ENCODE assay signal across 8 mouse cellular contexts in genomic region chr13:112288225-112289178, GRCm38 (mm10). TPM values are rescaled to one million over a fixed set of nuclear protein-coding genes. Genes with fewer than 3 reads are reported as not detected.
A peak's percentile ranks its signal among the peaks of the same experiment; 100 is the strongest.
DNase-seq lines count a peak whose midpoint lies in the region; ATAC-seq and TF ChIP-seq lines count a peak whose summit lies in the region.

TSS of gene Ankrd55 (plus strand) at chr13:112288451.

- DNase-seq in CH12.LX (ENCODE audit: extremely low read depth): peak; percentile 77
- peak; percentile 90 for DNase-seq in forebrain, embryonic 14.5 days (ENCODE audit: low spot score)
- DNase-seq in layer of hippocampus, postnatal 25 days (ENCODE audit: extremely low spot score in 1 of 2, low spot score in 1 of 2): peak; percentile 29 to 43
- peak; percentile 70 for DNase-seq in lung, postnatal 0 days (ENCODE audit: low spot score)
- peak; percentile 83 for DNase-seq in retina, postnatal 1 day
- peak; percentile 18 for DNase-seq in urinary bladder, postnatal 25 days (ENCODE audit: low spot score)

- no peaks in the 10 kb centered on the region for H3K27me3 ChIP-seq in CH12.LX (replicated peaks)
- H3K27me3 ChIP-seq in forebrain, embryonic 14.5 days (replicated peaks; ENCODE audit: control insufficient read depth, insufficient read depth, low read length): no peaks in the 10 kb centered on the region
- no peaks in the 10 kb centered on the region for H3K27me3 ChIP-seq in hindbrain, embryonic 16.5 days (replicated peaks; ENCODE audit: control insufficient read depth, insufficient read depth, low read length)
- H3K27me3 ChIP-seq in lung, postnatal 0 days (replicated peaks; ENCODE audit: insufficient read depth, low read length): no peaks in the 10 kb centered on the region

- H3K4me2 ChIP-seq in CH12.LX (ENCODE audit: insufficient read depth, low read depth, poor library complexity, severe bottlenecking): peak within 1 kb of the TSS; percentile 96
- peak within 1 kb of the TSS; percentile 55 for H3K4me2 ChIP-seq in forebrain, embryonic 14.5 days (ENCODE audit: low read length)
- H3K4me2 ChIP-seq in hindbrain, embryonic 16.5 days (ENCODE audit: low read length): peak within 1 kb of the TSS; percentile 58
- peak within 1 kb of the TSS; percentile 37 for H3K4me2 ChIP-seq in lung, postnatal 0 days (replicated peaks; ENCODE audit: low read depth, low read length)

- no peaks in the 10 kb centered on the region for H3K36me3 ChIP-seq in CH12.LX (replicated peaks in 1 of 2; ENCODE audit: control insufficient read depth in 1 of 2, insufficient read depth in 1 of 2, low read length in 1 of 2)
- H3K36me3 ChIP-seq in forebrain, embryonic 14.5 days (ENCODE audit: control insufficient read depth, insufficient read depth, low read length): no peaks in the 10 kb centered on the region
- H3K36me3 ChIP-seq in hindbrain, embryonic 16.5 days (ENCODE audit: control insufficient read depth, insufficient read depth, low read length): no peaks in the 10 kb centered on the region
- H3K36me3 ChIP-seq in lung, postnatal 0 days (ENCODE audit: insufficient read depth, low read length): no peaks in the 10 kb centered on the region

- peak; percentile 20; the same call in 1 of the 2 replicates for TF ChIP-seq EP300 in CH12.LX (IDR thresholded peaks at IDR 0.05; ENCODE audit: low read length)
- no peak for TF ChIP-seq EP300 in lung, postnatal 0 days (IDR thresholded peaks at IDR 0.05)

- ATAC-seq in cerebellum, adult (ENCODE audit: insufficient number of reproducible peaks, low FRiP score, low TSS enrichment): peak; percentile 79
- ATAC-seq in forebrain, embryonic 14.5 days: peak; percentile 94
- ATAC-seq in hindbrain, embryonic 16.5 days: peak; percentile 95
- ATAC-seq in lung, postnatal 0 days: peak; percentile 85

- in situ Hi-C loops in CH12.LX (cut with MboI; ENCODE audit: low pct_ligation_motif_present, low pct_unique_long_range_greater_than_20kb, low sequenced_read_pairs): loop anchor here (25.0 kb wide), 2 partner anchors 599 to 749 kb away; partner anchors contain the start of genes Cdc20b and Gpx8

- peak; percentile 16; the same call in 1 of the 2 replicates for TF ChIP-seq POLR2A in CH12.LX (IDR thresholded peaks at IDR 0.05; ENCODE audit: low read depth, low read length)

- H3K9ac ChIP-seq in CH12.LX (ENCODE audit: insufficient read depth, low read depth): peak within 1 kb of the TSS; percentile 98
- H3K9ac ChIP-seq in forebrain, embryonic 14.5 days (ENCODE audit: low read length): peak within 1 kb of the TSS; percentile 22
- peak within 1 kb of the TSS; percentile 58 for H3K9ac ChIP-seq in hindbrain, embryonic 16.5 days (ENCODE audit: low read depth, low read length)
- no peak within 1 kb of the TSS for H3K9ac ChIP-seq in lung, postnatal 0 days (replicated peaks; ENCODE audit: low read depth)

- H3K4me3 ChIP-seq in CH12.LX (replicated peaks in 1 of 3; ENCODE audit: low read depth in 2 of 3, low read length in 2 of 3, poor library complexity in 1 of 3): peak within 1 kb of the TSS; percentile 54 to 68 (median 57)
- peak within 1 kb of the TSS; percentile 22 for H3K4me3 ChIP-seq in forebrain, embryonic 14.5 days (ENCODE audit: low read depth, low read length)
- peak within 1 kb of the TSS; percentile 42 for H3K4me3 ChIP-seq in hindbrain, embryonic 16.5 days (ENCODE audit: low read length)
- peak within 1 kb of the TSS; percentile 19 for H3K4me3 ChIP-seq in lung, postnatal 0 days (ENCODE audit: low read depth, low read length)

- dilution Hi-C loops in CH12.LX (cut with MboI; ENCODE audit: extremely low pct_ligation_motif_present, extremely low pct_unique_long_range_greater_than_20kb, low sequenced_read_pairs): no loop called here

- no peaks in the 10 kb centered on the region for H3K79me2 ChIP-seq in CH12.LX (replicated peaks; ENCODE audit: control insufficient read depth, extremely low read depth, insufficient read depth, poor library complexity, severe bottlenecking)

- TF ChIP-seq CTCF in CH12.LX (conservative IDR thresholded peaks at IDR 0.05 in 1 of 2, IDR thresholded peaks at IDR 0.05 in 1 of 2; ENCODE audit: low read depth in 2 of 2, low read length in 2 of 2): no peak
- no peak for TF ChIP-seq CTCF in lung, postnatal 0 days (IDR thresholded peaks at IDR 0.05)

- peak within 1 kb of the TSS; percentile 97 for H3K27ac ChIP-seq in CH12.LX (ENCODE audit: insufficient read depth, low read depth)
- peak within 1 kb of the TSS; percentile 71; the same call in 1 of the 2 replicates for H3K27ac ChIP-seq in forebrain, embryonic 14.5 days (ENCODE audit: low read depth, low read length)
- peak within 1 kb of the TSS; percentile 80 for H3K27ac ChIP-seq in hindbrain, embryonic 16.5 days (ENCODE audit: low read depth, low read length)
- H3K27ac ChIP-seq in lung, postnatal 0 days (ENCODE audit: low read length): no peak within 1 kb of the TSS

- 24% methylated on average over 22 of the region's 22 CpGs for WGBS in forebrain, embryonic 14.5 days
- 17% methylated on average over 22 of the region's 22 CpGs for WGBS in hindbrain, embryonic 16.5 days
- whole genome bisulfite sequencing in lung, postnatal 0 days: 10% methylated on average over 22 of the region's 22 CpGs

- TF ChIP-seq RAD21 in CH12.LX (IDR thresholded peaks at IDR 0.05; ENCODE audit: low read depth, low read length): no peak

- H3K9me3 ChIP-seq in CH12.LX (replicated peaks; ENCODE audit: low read length): peaks cover 8% of the 10 kb centered on the region
- no peaks in the 10 kb centered on the region for H3K9me3 ChIP-seq in forebrain, embryonic 14.5 days (replicated peaks; ENCODE audit: control insufficient read depth, low read length)
- H3K9me3 ChIP-seq in hindbrain, embryonic 16.5 days (ENCODE audit: control insufficient read depth, low read length): peaks cover 2% of the 10 kb centered on the region; the same call in 1 of the 2 replicates
- H3K9me3 ChIP-seq in lung, postnatal 0 days (ENCODE audit: low read length): no peaks in the 10 kb centered on the region

- peaks cover 20 to 59% of the 10 kb centered on the region in 2 experiments for H3K4me1 ChIP-seq in CH12.LX (ENCODE audit: control insufficient read depth in 1 of 2, insufficient read depth in 2 of 2)
- peaks cover 8% of the 10 kb centered on the region; the same call in 1 of the 2 replicates for H3K4me1 ChIP-seq in forebrain, embryonic 14.5 days (ENCODE audit: control insufficient read depth, insufficient read depth, low read length)
- peaks cover 11% of the 10 kb centered on the region for H3K4me1 ChIP-seq in hindbrain, embryonic 16.5 days (ENCODE audit: control insufficient read depth, insufficient read depth, low read depth, low read length)
- H3K4me1 ChIP-seq in lung, postnatal 0 days (ENCODE audit: insufficient read depth, low read depth, low read length): peaks cover 8% of the 10 kb centered on the region; the same call in 1 of the 2 replicates

TF ChIP-seq in CH12.LX, 34 proteins besides CTCF, POLR2A, EP300 and RAD21 (continues in another document):
- TF ChIP-seq NELFE (IDR thresholded peaks at IDR 0.05; ENCODE audit: low read depth, low read length) (no peak), MAZ (IDR thresholded peaks at IDR 0.05; ENCODE audit: low read depth, low read length) (no peak), PAX5 (IDR thresholded peaks at IDR 0.05; ENCODE audit: low read length) (no peak), GABPA (IDR thresholded peaks at IDR 0.05; ENCODE audit: insufficient replicate concordance, low read depth, low read length) (no peak), HCFC1 (IDR thresholded peaks at IDR 0.05; ENCODE audit: low read depth, low read length) (no peak), ZC3H11A (IDR thresholded peaks at IDR 0.05; ENCODE audit: low read depth, low read length) (no peak), TBP (conservative IDR thresholded peaks at IDR 0.05; ENCODE audit: low read depth, low read length) (0 out of 2 replicates have a peak, but pooled peaks have one; percentile 37), BHLHE40 (IDR thresholded peaks at IDR 0.05; ENCODE audit: low read depth, low read length) (peak; percentile 96), MYC (IDR thresholded peaks at IDR 0.05; ENCODE audit: low read depth, low read length) (peak; percentile 58; the same call in 1 of the 2 replicates), ZNF384 (IDR thresholded peaks at IDR 0.05; ENCODE audit: low read depth, low read length) (peak; percentile 42; the same call in 1 of the 2 replicates), KAT2A (IDR thresholded peaks at IDR 0.05; ENCODE audit: insufficient replicate concordance, low read length) (no peak), IRF4 (IDR thresholded peaks at IDR 0.05; ENCODE audit: low read depth, low read length) (no peak), ELF1 (IDR thresholded peaks at IDR 0.05; ENCODE audit: low read depth, low read length) (peak; percentile 33; the same call in 1 of the 2 replicates), ZKSCAN1 (IDR thresholded peaks at IDR 0.05; ENCODE audit: borderline replicate concordance, low read depth, low read length) (no peak), NRF1 (IDR thresholded peaks at IDR 0.05; ENCODE audit: low read depth, low read length) (peak; percentile 83), POLR2AphosphoS2 (IDR thresholded peaks at IDR 0.05; ENCODE audit: low read depth, low read length) (no peak), ETS1 (conservative IDR thresholded peaks at IDR 0.05; ENCODE audit: low read depth, low read length) (no peak), JUN (IDR thresholded peaks at IDR 0.05; ENCODE audit: insufficient read depth, low read depth, low read length) (no peak), MEF2A (IDR thresholded peaks at IDR 0.05; ENCODE audit: borderline replicate concordance, low read depth, low read length) (no peak; the same call in 1 of the 2 replicates), SMC3 (IDR thresholded peaks at IDR 0.05; ENCODE audit: low read depth, low read length) (no peak), JUND (conservative IDR thresholded peaks at IDR 0.05; ENCODE audit: low read depth, low read length) (no peak), RCOR1 (conservative IDR thresholded peaks at IDR 0.05; ENCODE audit: low read depth, low read length) (no peak), ZMIZ1 (IDR thresholded peaks at IDR 0.05; ENCODE audit: low read depth, low read length) (no peak), MAX (IDR thresholded peaks at IDR 0.05; ENCODE audit: low read length) (peak; percentile 88), CHD2 (IDR thresholded peaks at IDR 0.05; ENCODE audit: low read length) (peak; percentile 49; the same call in 1 of the 2 replicates), MXI1 (IDR thresholded peaks at IDR 0.05; ENCODE audit: low read depth, low read length) (peak; percentile 64; the same call in 1 of the 2 replicates)

RNA-seq across cellular contexts. Expression of gene Ankrd55, which starts in this region (rescaled TPM):
- total RNA-seq in CH12.LX (2012; rRNA removed): 2.2 TPM in 2 replicates
- total RNA-seq in CH12.LX (2014; rRNA removed): 1.1 TPM in 2 replicates
- polyA plus RNA-seq in CH12.LX (2012; ENCODE audit: insufficient read length, low read depth): 1.1 and 1.3 TPM in 2 replicates
- 2.6 and 3.6 TPM in 2 replicates for polyA plus RNA-seq in forebrain, embryonic 14.5 days (2014; fragmentation: Nextera tagmentation; extraction: Ambion mirVana)
- 9.9 and 12.6 TPM in 2 replicates for polyA plus RNA-seq in hindbrain, embryonic 16.5 days (2015; fragmentation: Nextera tagmentation; extraction: Ambion mirVana)
- 1 to 10 TPM; 3.5 to 4.3 TPM for total RNA-seq in layer of hippocampus, postnatal 25 days (2021)
- 0.23 TPM in 1 of 2 replicates, not detected in the other for polyA plus RNA-seq in lung, postnatal 0 days (2015; fragmentation: Nextera tagmentation; extraction: Ambion mirVana)

Comparison
In these comparisons a context has a peak if more than half of its experiments do, and no peak if none do; other contexts are left out.
1. Peak in DNase-seq, ATAC-seq, H3K4me3 ChIP-seq and H3K4me2 ChIP-seq in lung, postnatal 0 days; RNA of the gene not detected or under 1 TPM.
2. DNase-seq: peak in every context shown above with its lines; median percentile 90 in forebrain, embryonic 14.5 days; 83 in retina, postnatal 1 day; 77 in CH12.LX; 70 in lung, postnatal 0 days; 36 in layer of hippocampus, postnatal 25 days; 18 in urinary bladder, postnatal 25 days.
3. H3K4me2 ChIP-seq: peak in every context shown above with its lines; median percentile 96 in CH12.LX; 58 in hindbrain, embryonic 16.5 days; 55 in forebrain, embryonic 14.5 days; 37 in lung, postnatal 0 days.